Mouse (Mus musculus) MN1 (cell line): ENCODE measurements around the gene Trappc3.
A peak's percentile ranks its signal among the peaks of the same experiment; 100 is the strongest.

ENCODE experiments used
- DNase-seq: peaks from one replicate; pipeline ENCODE4 v3.0.0-alpha.2; 2016; ENCODE audit warnings: low spot score

The Trappc3 gene

DNA sequence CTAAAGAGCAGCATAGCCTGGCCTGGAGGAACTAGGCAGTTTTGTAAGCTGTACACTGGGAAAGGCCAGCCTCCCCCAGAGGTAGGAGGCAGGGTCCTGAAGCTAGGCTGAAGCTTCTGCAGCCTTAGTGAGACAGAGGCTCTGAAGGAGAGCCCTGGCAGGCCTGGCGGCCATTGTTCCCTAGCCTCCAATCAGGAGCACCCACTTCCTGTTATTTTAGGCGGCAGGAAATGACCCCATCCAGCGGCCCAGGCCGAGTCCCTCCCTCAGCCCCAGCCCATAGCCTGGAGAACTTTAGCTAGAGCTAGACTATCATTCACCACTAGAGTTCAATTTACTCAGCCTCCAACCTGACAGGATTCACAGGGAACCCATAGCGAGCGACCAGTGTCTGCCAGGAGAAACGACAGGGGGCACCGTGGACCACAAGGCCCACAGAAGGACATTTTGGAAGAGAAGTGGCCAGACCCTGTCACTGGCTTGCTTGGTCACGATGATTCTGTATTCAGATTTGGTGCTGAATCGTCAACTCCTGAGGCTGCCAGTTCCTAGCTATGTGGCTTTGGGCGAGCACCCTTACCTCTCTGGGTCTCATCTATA is 10.4 kb upstream of the Trappc3 start:
- DNase-seq = no peak

DNA sequence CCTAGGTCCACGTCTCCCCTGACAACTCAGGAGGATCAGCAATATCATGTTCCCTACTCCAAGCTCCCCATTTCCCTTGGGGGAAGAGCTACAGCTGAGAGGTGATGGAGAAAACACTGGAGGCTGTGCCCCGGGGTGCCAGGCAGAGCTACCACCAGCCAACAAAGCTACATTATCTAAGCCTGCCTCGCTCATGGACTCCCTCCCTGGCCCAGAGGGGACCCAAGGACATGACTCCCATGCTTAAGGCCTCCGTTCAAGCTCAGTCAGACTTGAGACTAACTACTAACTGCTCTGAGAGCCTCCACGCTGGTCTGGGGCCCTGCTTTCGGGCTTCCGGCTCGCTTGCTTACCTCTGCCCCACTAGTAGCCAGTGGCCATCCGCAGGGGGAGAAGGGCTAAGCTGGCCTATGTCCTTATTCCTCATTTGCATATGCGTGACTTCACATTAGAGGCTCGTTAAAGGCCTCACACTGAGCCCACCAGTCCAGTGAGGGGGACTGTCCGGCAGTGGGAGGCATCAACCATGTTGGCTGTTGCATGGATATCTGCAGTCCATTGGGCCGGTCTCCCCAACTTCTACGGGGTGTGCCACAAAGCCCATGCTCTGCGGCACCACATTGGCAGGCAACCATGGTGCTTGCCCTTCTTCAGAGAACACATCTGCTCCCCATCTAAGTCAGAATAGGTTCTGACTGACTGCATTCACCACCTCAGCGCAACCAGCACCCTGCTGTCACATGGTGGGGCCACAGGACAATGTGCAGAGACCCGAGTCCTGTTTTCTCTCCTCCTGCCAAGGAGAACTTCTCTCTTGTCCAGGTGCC is 9.5 kb upstream of the Trappc3 start:
- DNase-seq = no peak

- peak; percentile 72 for DNase-seq
These were observed 8.4 kb upstream of the Trappc3 start for GRCm38 (mm10) chr4:126253637-126254272.

DNA sequence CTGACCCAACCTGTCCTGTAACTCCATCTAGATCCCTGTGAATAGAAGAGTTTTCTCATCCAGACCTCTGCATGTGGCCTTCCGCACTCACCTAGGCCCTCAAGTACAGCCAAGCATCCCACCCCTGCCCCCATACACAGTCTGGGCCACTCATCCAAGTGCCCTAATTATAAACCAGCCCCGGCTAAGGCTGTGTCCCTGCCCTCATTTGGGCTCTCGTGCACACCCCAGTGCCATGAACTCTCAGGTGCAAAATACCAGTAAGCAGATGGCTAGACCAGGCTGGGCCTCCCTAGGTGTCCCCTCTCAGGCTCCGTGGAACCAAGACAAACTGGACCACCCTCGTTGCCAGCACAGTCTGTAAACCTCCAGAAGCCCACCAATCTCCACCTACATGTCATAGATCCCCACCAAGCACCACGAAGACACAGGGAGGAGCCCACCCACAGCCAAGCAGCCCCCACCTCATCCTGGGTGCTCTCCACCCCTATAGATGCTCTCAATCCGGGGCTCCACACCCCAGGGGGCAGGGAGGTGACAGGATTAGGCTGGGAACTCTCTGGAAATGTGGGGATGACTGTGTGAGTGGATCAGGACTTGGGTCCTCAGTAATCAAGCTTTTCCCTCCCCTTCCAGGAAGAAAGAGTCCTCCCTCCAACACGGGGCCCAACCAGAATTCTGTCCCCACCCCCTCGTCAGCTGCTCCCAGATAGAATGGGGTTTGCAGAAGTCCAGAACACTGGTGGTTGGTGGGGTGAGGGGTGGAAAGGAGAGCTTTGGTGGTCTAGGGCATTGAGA is 7.6 kb upstream of the Trappc3 start:
- peak; percentile 17 for DNase-seq

GRCm38 (mm10) chr4:126255113-126256001 is 6.8 kb upstream of the Trappc3 start:
- DNase-seq = peak; percentile 34

- DNase-seq = peak; percentile 84
These were observed 5.9 kb upstream of the Trappc3 start, which contains the start of gene Map7d1 for GRCm38 (mm10) chr4:126256131-126256791. Map7d1 (minus strand) TSS chr4:126256343.

- peak; percentile 51 for DNase-seq
These were observed 4.9 kb upstream of the Trappc3 start for GRCm38 (mm10) chr4:126256967-126257881.

- DNase-seq = peak; percentile 29
These were observed 3.1 kb upstream of the Trappc3 start for GRCm38 (mm10) chr4:126259063-126259462.

GRCm38 (mm10) chr4:126259523-126260160 is 2.5 kb upstream of the Trappc3 start:
- DNase-seq = peak; percentile 76

- peak; percentile 87 for DNase-seq
These were observed 1.5 kb upstream of the Trappc3 start for GRCm38 (mm10) chr4:126260520-126261201.

GRCm38 (mm10) chr4:126261266-126261665 is 859 bp upstream of the Trappc3 start:
- peak; percentile 46 for DNase-seq

DNA sequence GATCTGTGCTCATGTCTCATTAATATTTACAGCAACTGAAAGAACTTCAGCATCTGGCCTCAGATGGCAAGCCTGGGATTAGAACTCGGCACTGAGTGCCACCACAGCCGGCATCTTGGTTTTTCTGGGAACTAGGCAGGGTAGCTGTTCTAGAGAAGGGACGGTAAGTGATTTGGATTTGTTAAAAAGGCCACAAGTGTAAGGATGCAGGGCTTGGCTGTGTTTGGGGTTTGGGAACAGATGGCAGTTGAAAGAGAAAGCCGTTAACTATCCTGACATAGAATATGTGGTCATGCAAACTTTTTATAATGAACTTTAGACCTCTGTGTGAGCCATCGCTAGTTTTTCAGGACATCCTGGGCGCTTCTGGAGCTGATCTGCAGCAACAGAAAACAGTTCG is 450 bp upstream of the Trappc3 start:
- DNase-seq = no peak

GRCm38 (mm10) chr4:126269292-126269691 is 7.2 kb downstream of the Trappc3 start:
- DNase-seq = no peak

DNA sequence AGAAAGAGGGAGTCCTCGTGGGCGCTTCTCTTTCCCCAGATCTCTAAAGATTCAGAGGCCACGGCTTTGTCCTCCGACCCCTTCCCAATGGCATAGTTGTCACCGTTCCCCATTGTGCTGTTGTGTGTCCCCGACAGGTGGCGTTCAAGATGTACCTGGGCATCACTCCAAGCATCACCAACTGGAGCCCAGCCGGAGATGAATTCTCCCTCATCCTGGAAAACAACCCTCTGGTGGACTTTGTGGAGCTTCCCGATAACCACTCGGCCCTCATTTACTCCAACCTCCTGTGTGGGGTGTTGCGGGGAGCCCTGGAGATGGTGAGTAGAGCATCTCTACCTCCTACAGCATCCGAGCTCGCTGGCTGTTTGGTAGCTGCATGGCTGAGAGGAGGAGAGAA is 11.6 kb downstream of the Trappc3 start:
- no peak for DNase-seq

- DNase-seq = no peak
These were observed 13.0 kb downstream of the Trappc3 start for GRCm38 (mm10) chr4:126275081-126275480.

DNA sequence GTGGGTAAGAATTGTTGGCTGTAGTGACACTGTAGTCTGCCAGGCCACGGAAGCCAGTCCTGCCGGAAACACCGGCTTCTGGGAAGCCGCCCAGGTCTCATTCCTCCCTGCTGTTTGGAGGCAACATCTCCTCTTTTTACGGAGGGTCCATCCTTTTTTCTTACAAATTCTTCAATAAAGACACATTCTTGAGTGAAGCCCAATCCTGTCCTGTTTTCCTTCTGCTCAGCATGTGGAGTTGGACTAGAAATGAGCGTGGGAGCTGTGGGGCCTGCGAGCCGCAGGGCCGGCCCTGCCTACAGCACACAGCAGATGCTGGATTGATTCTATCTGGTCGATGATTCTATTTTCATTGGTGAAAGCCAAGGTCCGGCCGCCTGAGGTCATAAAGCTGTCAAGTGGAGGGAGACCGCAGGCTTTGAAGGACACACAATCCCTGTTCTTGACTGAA is 13.6 kb downstream of the Trappc3 start:
- no peak for DNase-seq

- peak; percentile 60 for DNase-seq
These were observed 15.9 kb downstream of the Trappc3 start for GRCm38 (mm10) chr4:126277906-126278564.

- no peak for DNase-seq
These were observed 16.4 kb downstream of the Trappc3 start for GRCm38 (mm10) chr4:126278565-126278915.
